Mouse (Mus musculus) adrenal gland, postnatal 14 days (tissue): ENCODE results near the gene Pdcl3. TPM values are rescaled to one million over a fixed set of nuclear protein-coding genes. Genes with fewer than 3 reads are reported as not detected.

Experiments
- DNase-seq: peaks from one replicate; pipeline ENCODE4 v3.0.0; 2021; ENCODE audit warnings: mixed read lengths
- long read RNA-seq, 2 experiments: library from polyadenylated mRNA; stranded (forward); transcript quantifications; one replicate each; pipeline ENCODE4 v2.0.0; 2021
- total RNA-seq: library from RNA; stranded (reverse); gene quantifications from 2 replicates; pipeline ENCODE4 v1.2.3, GENCODE M21; 2021

Gene Pdcl3
- total RNA-seq = 93.9 and 99.6 TPM in 2 replicates
- long read RNA-seq, experiment 1, transcript Pdcl3-201 (6 exons, 3,914 nt) = major isoform, 98 of 111 reads
- long read RNA-seq, experiment 1, partial matches to known transcripts = 3 of 111 reads
- long read RNA-seq, experiment 1, other reads (novel, unspliced or antisense) = 10 of 111 reads
- long read RNA-seq, experiment 2, transcript Pdcl3-201 (6 exons, 3,914 nt) = major isoform, 64 of 67 reads
- long read RNA-seq, experiment 2, partial matches to known transcripts = 1 of 67 reads
- long read RNA-seq, experiment 2, other reads (novel, unspliced or antisense) = 2 of 67 reads

DNA sequence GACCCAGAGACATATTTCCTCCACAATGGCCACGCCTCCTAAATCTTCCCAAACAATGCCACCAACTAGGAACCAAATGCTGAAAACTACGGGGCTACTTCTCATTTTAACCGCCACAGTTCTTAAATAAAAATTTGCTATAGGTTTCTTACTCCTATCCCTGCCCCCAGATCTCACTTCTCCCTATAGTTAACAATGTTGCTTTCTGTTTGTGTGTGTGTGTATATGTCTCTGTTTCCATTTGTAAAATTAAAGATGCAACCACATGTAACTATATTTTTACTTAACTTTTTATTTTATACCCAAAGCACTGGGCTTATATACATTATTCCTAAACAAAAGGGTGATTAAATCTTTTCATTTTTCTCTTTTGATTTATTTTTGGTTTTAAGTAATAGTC is at the start of gene Pdcl3:
Gene Pdcl3, plus strand, starts transcription at position 301 of the 400 bp plus-strand sequence.
- DNase-seq = no peak

DNA sequence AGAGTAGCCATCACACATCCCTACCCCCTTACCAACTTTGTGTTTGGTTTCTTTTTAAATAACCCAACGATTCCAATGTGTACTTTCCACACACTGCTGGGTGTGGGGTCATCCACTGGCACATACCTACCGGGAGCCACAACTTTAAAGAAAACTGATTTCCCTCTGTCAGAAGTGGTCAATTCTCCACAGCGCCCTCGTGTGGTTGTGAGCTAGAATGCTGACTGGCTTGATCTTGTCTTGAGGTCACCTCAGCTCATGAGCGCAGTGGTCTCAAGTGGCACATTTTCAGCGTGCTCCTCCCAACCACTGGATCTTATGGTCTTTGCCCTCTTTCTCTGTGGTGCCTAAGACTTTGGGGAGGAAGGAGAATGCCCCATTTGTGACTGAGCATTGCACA is 48.6 kb upstream of the Pdcl3 start:
- DNase-seq = peak; percentile 40

DNA sequence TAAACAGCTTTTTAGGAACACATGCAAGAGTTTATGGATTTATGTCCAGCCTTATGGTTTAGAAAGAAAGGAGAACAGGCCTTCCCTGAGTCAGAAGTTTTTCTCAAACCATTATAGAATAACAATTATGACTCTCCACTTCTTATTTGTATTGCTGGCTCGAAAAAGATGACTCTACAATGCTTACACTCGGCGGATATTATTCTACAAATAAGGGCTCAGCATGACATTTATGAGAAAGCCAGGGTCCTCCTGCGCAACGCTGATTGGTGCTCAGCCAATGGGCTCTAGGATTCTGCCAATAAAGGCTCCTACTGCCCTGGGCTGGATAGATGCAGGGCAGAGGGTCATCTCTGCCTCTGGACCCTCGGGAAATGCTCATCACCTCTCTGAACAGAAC is 46.6 kb upstream of the Pdcl3 start, which contains the start of gene Nms:
Gene Nms, plus strand, starts transcription at position 301 of the 400 bp plus-strand sequence.
- no peak for DNase-seq

DNA sequence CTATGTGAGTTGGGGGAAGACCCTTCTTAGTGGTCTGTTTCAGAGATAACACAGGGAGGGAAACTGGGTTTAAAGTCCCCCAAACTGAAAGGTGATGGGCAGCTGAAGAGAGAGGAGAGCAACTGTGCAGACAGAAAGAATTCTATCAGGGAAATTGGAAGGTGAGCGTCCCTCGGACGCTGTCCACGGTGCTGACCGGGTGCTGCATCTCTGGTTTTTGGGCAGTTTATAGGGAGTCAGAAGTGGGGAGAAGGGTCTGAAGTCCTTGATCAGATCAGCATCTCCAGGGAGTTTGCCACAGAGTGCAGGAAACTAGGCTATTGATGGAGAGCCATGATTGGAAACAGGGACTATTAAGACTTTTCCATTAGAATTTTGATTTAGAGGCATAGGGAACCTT is 45.8 kb upstream of the Pdcl3 start:
- peak; percentile 53 for DNase-seq

DNA sequence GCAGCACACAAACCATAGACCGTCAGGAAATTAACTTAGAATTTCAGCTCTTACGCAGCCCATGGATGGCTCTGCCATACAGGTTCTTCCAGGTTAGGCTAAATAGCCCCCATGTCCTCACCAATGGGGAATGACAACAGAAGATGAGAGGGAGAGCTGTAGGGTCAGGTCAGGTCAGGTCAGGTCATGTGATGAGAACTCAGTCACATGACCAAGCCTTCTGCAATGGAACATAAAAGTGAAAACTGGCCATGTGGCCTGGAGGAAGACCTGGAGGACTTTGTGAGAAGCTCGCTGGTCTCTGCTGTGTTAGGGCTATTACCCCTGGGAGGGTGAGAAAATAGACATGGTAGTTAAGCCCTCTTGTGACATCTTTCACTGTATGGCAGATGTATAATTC is 29.0 kb upstream of the Pdcl3 start:
- DNase-seq = no peak

DNA sequence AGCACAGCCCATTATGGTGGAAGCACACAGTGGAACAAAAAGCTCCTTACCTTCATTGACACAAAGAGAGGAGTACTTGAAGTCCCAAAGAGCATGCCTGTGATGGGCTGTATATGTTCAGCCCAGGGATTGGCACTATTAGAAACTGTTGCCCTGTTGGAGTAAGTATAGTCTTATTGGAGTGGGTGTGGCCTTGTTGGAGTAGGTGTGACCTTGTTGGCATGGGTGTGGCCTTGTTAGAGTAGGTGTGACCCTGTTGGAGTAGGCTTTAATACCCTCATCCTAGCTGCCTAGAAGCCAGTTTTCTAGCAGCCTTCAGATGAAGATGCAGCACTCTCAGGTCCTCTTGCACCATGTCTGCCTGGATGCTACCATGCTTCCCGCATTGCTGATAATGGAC is 16.3 kb upstream of the Pdcl3 start:
- no peak for DNase-seq

DNA sequence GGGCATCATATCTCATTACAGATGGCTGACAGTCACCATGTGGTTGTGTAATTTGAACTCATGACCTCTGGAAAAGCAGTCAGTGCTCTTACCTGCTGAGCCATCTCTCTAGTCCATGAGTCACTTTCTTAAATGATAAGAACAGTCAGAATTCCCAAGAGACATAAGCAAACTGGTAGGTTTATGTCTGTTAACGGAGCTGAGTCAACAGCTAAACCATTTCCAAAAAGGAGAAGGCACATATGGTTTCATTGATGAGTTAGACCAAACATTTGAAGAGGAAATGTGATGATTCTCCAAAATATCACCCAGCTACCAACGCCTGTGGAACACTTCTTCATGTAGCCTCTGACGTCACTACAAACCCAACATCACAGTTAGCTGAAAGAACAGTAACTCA is 13.7 kb upstream of the Pdcl3 start:
- DNase-seq = no peak

DNA sequence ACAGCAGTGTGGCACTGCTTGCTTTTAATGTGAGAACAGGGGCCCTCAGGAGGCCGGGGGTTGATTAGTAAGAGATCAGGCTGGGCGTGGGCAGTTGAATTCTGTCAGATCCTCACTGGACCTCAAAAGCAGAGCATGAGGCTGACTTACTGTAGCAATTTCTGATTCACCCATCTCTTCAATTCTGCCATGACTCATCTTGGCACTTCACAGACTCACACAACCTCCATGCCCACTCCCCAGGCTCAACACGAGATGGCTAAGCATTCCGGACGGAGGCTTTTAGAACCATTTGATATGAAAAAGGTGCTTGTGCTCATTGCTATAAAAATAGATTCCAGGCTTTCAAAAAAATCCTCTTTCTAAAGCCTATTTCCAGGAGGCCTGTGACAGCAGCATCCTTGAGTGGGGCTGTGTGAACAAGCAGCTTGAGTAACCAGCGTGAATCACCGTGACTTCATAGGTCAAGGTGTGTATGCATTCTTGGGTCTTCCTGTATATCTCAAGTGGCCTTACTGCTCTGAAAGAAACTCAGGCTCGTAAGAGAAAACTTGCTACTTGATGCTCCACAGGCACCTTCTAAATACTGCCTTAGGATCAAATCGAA is 12.3 kb upstream of the Pdcl3 start:
- DNase-seq = peak; percentile 61

DNA sequence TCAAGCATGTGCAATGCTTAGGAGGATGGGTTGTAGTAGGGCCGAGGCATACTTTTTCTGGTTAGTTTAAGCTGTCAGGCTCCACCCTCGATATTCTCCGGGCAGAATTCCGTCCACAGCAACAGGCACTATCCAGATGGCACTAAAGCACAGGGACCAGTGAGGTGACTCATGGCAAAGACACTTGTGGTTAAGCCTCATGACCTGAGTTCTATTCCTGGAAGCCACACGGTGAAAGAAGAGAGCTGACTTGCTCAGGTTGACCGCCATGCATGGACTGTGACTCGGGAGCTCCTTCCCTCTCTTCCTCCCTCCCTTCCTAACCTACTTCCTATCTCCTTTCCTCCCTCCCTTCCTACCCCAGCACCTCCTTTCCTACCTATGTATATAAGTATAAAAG is 5.5 kb upstream of the Pdcl3 start:
- no peak for DNase-seq

DNA sequence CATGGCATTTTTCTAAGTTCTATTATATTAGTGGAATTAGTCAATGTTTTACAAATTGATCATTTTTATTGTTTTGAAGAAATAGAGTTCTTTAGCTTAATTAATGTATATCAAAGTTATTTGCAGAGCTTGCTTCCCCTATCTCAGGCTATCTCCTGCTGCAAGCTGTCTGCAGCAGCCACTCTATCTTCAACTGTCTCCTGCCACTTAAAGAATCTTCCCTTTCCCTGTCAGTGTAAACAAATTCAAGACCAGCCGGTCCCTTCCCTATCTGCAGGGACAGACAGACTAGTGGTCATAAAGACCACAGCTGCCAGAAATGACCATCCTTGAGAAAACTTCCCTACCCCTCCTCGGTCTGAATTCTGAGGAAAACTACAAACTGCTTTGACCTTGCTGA is 1.5 kb upstream of the Pdcl3 start:
- DNase-seq = no peak

DNA sequence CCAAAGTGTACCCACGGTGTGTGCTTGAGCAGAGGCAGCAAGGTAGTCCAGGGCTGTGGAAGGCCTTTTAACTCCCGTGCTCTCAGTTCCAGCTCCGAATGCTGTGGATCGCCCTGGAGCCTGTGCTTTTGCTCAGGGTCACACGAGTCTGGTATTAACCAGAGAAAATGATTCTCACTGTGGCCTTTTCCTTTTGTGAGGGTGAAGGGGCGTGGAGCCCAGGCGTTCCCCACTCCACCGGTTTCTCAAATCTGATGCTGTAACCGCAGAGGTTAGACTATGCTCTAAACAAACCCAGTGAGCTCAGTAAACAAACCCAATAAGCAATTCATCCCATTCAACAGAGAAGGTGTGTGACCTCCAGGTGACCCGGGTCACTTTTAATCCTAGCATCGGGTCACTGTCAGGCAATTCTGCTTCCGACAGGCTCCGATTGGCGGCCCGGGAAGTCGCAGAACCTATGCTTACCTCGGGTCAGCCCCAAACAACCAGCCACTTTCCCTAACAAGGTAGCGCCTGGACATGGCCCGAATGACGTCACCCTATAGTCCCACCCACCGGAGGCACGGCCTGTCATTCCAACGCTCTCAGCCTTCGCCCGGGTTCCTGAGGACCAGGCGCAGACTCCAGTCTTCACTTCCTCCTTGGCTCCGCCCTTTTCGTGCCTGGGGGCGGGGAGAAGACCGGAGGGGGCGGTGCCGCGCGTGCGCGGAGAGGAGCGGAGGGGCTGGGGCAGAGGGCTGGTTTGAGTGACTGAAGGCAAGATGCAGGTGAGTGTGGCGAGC is 1.9 kb downstream of the Pdcl3 start:
- peak; percentile 98 for DNase-seq

DNA sequence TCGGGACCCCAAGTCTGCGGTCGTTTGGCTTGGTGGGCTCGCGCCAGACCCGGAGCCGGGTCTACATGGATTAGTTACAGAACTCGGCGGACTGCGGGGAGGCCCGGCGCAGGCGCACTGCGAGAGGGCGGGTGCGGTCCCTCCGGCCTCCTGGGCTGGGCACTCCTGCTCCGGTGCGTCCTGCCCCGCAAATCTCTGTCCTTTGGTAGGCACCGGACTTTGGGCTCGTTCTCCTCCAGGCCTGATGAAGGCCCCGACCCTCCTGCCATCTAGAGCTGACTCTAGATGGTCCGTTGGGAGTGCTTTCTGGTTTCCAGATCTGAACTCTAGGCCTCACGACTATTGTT is 2.4 kb downstream of the Pdcl3 start:
- DNase-seq = no peak

DNA sequence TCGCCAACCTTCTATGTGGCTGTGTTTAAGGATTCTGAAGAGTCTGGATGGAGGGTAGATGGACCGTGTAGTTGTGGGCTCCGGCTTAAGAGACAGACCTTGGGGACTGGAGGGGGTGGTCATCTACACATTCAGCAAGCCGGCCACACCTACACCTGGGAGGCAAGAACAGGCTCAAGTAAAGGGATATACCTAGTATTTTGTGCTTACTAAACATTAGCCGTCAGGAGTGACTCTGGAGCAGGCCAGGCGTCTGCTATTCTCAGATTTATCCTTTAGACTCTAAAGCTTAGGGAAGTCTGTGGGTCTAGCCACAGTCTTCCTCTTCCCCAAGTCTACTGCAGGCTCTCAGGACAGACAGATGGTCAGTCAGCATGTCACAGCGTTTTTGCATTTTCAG is 2.9 kb downstream of the Pdcl3 start:
- DNase-seq = no peak

DNA sequence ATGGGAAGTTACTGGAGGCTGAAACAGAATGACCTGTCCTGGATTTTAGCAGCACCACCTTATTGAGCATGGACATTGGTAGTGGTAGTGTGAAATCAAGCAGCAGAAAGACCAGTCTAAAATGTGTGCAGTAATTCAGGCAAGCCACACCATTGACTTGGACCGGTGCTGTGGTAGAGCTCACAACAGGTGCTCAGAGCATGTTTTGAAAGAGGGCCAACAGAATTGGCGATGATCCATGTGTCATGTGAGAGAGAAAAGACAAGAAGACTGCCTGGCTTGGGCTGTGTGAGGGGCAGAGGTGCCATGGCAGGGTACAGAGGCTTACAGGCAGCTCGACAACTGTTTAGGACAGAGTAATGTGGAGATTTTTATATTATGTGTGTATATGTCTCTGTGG is 7.0 kb downstream of the Pdcl3 start:
- DNase-seq = peak; percentile 23

DNA sequence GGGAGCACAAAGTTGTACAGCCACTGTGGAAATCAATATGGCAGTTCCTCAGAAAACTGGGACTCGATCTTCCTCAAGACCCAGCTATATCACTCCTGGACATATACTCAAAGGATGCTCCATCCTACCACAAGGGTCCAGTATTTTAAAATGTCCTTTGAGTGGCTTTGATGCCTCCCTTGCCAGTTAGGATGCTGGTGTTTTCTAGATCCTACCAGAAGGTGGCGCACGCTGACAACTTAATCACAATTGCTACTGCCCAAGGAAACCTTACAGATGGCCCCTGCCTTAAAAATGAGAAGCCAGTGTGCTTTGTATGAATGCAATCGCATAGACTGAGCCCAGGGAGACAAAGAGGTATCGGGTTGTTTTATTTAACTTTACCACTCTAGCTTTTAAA is 15.7 kb downstream of the Pdcl3 start:
- peak; percentile 83 for DNase-seq

DNA sequence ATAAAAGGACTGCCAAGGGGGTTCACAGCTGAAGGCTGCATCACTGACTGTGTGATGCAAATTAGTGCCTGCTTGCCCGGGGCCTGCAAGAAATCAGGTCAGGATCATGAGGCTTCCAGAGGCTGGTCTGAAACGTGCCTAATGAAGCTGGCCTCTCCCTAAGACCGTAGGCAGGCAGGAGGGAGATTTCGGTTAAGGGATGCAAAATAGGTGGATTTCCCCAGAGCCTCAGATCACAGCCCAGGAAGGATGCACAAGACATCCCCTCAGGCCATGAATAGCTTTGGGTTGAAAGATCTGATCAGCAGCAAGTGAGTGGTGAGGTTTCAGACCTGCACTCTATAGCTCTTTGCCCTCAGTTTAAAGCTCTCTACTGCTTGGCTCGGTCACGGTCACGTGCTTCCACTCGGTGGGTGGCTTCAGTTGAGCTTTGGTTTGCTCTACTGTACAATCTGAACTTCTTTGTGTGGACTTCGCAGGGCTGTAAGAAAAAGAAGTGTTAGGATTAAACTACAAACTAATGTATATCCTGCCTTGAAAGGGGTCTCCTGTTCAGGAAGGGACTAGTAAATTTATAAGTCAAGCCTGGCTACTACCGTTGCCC is 20.4 kb downstream of the Pdcl3 start:
- no peak for DNase-seq

DNA sequence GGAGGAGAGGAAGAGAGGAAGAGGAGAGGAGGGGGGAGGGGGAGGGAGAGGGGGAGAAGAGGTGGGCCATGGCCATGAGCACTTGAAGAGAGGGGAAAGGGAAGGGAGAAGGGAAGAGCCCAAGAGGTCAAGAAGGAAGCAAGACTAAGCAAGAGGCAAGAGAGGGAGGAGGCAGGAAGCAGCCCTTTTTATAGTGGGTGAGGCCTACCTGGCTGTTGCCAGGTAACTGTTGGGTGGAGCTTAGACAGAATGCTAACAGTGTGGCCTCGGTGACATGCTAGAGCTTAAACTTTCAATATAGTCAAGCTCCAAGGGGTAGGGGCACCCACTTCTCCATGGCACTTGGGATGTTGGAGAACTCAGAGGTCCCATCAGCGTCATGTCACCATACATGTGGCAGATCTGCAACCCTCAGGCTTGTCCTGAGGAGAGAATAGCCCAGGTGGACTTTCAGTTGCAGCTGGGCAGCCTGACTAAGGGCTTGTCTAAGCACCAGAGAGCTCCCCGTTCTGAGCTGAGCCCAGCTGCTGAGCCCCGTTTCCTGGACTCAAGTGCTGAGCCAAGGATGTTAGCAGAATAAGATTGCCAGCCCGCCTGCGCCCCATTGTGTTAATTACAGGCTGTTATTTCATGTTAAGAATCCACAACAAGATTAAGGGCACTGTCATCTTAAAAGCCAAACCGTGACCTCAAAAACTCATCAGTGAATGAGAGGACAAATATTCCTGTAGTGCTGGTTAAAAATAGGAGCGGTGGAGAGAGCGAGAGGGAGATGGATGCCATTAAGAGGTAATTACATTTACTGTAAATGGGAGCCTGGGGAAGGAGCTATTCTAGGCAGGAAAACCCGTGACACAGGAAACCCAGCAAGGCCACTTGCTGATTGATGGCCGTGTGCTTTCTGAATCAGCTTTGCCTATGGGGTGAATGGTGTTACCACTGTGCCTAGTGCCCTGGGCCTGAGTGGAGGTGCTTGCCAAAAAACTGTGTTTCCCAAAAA is 21.7 kb downstream of the Pdcl3 start:
- DNase-seq = peak; percentile 51

DNA sequence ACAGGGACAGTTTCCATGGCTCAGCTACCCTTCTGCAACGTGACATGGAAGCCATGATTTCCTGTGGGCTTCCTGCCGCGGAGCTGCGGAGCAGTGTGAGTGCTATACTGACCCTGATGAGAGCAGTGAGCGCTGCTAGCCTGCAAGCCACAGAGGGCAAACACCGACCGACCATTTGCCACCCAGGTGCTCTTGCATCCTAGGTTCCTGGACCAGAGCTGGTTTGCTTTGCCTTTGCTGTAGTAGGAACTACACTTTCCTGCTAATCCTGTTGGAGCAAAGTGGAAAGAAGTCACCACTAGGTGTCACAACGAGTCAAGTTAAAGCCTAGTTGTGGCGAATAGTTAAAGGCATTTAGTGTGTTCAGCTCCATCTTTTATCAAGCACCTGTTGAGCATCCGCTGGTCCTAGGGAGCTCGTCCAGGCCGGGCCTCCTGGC is 25.2 kb downstream of the Pdcl3 start:
- DNase-seq = peak; percentile 71

DNA sequence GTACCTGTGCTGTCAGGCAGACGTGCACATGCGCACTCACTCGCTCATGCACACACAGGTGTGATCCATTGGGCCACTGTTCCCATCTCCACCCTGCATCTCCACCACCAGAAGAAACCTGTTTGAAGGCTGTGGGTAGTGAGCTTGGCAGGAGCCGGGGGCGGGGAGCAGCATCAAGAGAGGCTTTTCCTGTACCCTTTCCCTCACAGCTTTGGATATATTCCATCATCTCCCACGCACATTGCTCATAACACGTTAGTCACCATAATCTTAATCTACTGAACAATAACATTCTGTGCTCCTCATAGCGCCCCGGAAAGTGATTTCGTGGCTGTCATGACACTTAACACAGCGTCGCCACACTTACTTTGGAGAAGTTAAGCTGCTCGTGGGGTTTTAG is 27.2 kb downstream of the Pdcl3 start:
- DNase-seq = no peak

DNA sequence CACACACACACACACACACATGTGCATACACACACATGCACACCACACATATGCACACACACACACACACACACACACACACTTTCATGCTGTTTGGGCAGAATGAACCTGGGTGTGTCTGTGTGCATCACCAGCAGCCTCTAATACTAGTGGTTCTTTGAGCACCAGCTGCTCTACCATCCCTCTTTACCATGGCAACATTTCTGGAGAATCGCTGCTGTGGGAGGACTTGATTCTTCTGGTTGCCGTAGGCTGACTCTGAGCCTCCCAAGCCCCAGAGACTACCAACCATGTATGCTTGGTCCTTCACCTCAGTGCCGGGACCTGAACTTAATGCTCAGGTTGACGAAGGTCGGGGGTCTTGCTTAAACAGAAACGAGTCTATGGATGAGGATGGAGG is 28.4 kb downstream of the Pdcl3 start:
- DNase-seq = no peak

DNA sequence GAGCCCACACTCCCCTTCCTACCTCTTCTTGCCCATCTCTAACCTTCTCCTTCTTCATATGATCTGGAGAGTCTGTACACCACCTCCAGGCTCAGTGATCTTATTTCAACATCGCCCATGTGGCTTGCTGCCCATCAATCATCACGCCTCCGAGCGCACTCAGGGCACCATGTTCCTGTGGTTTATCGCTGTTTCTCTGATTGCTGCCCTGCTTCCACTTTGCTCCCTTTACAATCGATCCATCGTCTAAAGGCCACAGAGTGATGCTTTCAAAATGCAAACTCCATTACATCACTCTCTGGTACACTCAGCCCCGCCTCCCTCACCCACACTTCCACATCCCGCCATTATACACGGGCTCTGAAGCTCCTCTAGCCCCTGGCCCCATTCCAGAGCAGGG is 30.1 kb downstream of the Pdcl3 start:
- no peak for DNase-seq

DNA sequence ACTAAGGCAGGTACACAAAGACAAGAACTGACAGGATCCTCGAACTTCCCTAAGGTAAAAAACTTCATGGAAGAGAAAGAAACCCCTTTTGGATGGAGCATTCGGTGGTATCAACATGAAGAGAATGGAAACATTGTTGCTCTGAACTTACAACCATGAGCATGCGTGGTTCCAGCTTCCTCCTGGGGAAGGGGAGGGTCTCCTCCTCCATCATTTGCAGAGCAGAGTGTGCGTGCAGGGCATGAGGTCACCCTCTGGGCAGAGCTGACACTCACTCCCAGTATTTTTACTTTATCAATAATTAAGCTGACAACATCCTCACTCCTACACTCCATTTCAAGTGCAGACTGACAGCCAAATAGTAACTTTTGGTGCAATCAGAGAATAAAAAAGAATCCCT is 32.5 kb downstream of the Pdcl3 start:
- no peak for DNase-seq
